Mouse (Mus musculus) intestine, embryonic 15.5 days (tissue): ENCODE results near the gene Csgalnact2. TPM values are rescaled to one million over a fixed set of nuclear protein-coding genes. Genes with fewer than 3 reads are reported as not detected.
A peak's percentile ranks its signal among the peaks of the same experiment; 100 is the strongest.

Experiments used
- ATAC-seq: fragments of 200-750 bp; cut with Nextera tagmentation; 2 replicates; pipeline ENCODE4 v1.8.0; 2017; ENCODE audit warnings: moderate TSS enrichment, moderate library complexity
- H3K27ac ChIP-seq: fragments of 300-500 bp; sonication (generic); 2 replicates; pipeline ENCODE4 v1.5.1; 2015; ENCODE audit warnings: mild to moderate bottlenecking, inconsistent platforms
- H3K27me3 ChIP-seq: fragments of 300-500 bp; sonication (generic); replicated peaks from 2 replicates; pipeline ENCODE4 v1.6.1; 2015; ENCODE audit warnings: inconsistent platforms
- H3K36me3 ChIP-seq: fragments of 300-500 bp; sonication (generic); 2 replicates; pipeline ENCODE4 v1.6.1; 2015; ENCODE audit warnings: inconsistent platforms
- H3K4me1 ChIP-seq: fragments of 300-500 bp; sonication (generic); replicated peaks from 2 replicates; pipeline ENCODE4 v1.6.1; 2015; ENCODE audit warnings: inconsistent platforms
- H3K4me2 ChIP-seq: fragments of 300-500 bp; sonication (generic); replicated peaks from 2 replicates; pipeline ENCODE4 v1.6.1; 2015; ENCODE audit warnings: mild to moderate bottlenecking, inconsistent platforms
- H3K4me3 ChIP-seq: fragments of 300-500 bp; sonication (generic); replicated peaks from 2 replicates; pipeline ENCODE4 v1.5.1; 2015; ENCODE audit warnings: inconsistent platforms
- H3K9ac ChIP-seq: fragments of 300-500 bp; sonication (generic); 2 replicates; pipeline ENCODE4 v1.6.1; 2015; ENCODE audit warnings: inconsistent platforms
- H3K9me3 ChIP-seq: fragments of 300-500 bp; sonication (generic); 2 replicates; pipeline ENCODE4 v1.6.1; 2016; ENCODE audit warnings: inconsistent platforms
- WGBS: fragments of 180-500 bp; shearing (Covaris S2); methylation state at CpG from one replicate; pipeline ENCODE4 v1.1.7; 2015; 5-methylcytosine and 5-hydroxymethylcytosine counted together
- polyA plus RNA-seq: library from polyadenylated mRNA; unstranded; fragments of >200 nt; fragmentation: Nextera tagmentation; extraction: Ambion mirVana; gene quantifications from 2 replicates; pipeline ENCODE4 v1.2.1, GENCODE M21; 2015

Gene Csgalnact2
- polyA plus RNA-seq, 1 experiment from 2014 or later = 12.1 TPM

DNA sequence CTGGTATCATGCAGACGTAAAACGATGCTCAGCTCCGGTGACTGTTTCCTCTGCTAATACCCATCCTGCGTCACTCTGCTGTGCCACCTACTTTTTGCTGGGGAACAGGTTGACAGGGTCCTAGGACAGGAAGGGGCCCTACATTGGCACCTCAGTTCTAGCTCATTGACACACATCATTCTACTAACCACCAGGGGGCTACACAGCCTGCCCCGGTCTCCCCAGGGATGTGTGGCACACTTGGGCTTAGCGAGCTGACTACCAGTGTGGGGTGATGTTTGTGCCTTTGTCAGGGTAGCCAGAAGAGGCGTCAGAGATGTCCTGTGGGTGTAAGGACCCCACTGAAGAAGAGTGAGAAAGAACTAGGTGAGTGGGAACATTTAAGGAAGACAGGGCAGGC is 71.2 kb downstream of the Csgalnact2 start:
- no peaks in the 10 kb centered on the region for H3K36me3 ChIP-seq

GRCm38 (mm10) chr6:118066199-118067081 is 72.5 kb downstream of the Csgalnact2 start:
- peak overlapping the region; percentile 44 for H3K9ac ChIP-seq
- ATAC-seq = peak; percentile 89
- WGBS = under 1% methylated on average over 40 of the region's 40 CpGs

More for the DNA sequence above, 71.2 kb downstream of the Csgalnact2 start:
- H3K27ac ChIP-seq = no peak overlapping the region
- no peak for ATAC-seq
- H3K4me1 ChIP-seq = peaks cover 22% of the 10 kb centered on the region; the same call in 1 of the 2 replicates
- H3K4me3 ChIP-seq = no peak overlapping the region
- H3K9ac ChIP-seq = no peak overlapping the region
- peaks cover 20% of the 10 kb centered on the region for H3K27me3 ChIP-seq
- no peak overlapping the region for H3K4me2 ChIP-seq
- no peaks in the 10 kb centered on the region for H3K9me3 ChIP-seq
- WGBS = 70% methylated on average over 7 of the region's 7 CpGs

GRCm38 (mm10) chr6:118065837-118066198 is 73.1 kb downstream of the Csgalnact2 start:
- Histone ChIP-seq H3K4me2 (peak overlapping the region; percentile 98), H3K4me1 (peaks cover 22% of the 10 kb centered on the region; the same call in 1 of the 2 replicates), H3K36me3 (no peaks in the 10 kb centered on the region), H3K4me3 (peak overlapping the region; percentile 44), H3K9ac (peak overlapping the region; percentile 44; the same call in 1 of the 2 replicates), H3K9me3 (no peaks in the 10 kb centered on the region), H3K27ac (no peak overlapping the region), H3K27me3 (peaks cover 20% of the 10 kb centered on the region)
- under 1% methylated on average over 12 of the region's 12 CpGs for WGBS
- peak; percentile 18 for ATAC-seq

More at GRCm38 (mm10) chr6:118066199-118067081, 72.5 kb downstream of the Csgalnact2 start:
- peak overlapping the region; percentile 44 for H3K4me3 ChIP-seq
- H3K27ac ChIP-seq = no peak overlapping the region
- H3K36me3 ChIP-seq = no peaks in the 10 kb centered on the region
- no peaks in the 10 kb centered on the region for H3K9me3 ChIP-seq
- peaks cover 20% of the 10 kb centered on the region for H3K27me3 ChIP-seq
- H3K4me2 ChIP-seq = peak overlapping the region; percentile 98
- peaks cover 22% of the 10 kb centered on the region; the same call in 1 of the 2 replicates for H3K4me1 ChIP-seq

DNA sequence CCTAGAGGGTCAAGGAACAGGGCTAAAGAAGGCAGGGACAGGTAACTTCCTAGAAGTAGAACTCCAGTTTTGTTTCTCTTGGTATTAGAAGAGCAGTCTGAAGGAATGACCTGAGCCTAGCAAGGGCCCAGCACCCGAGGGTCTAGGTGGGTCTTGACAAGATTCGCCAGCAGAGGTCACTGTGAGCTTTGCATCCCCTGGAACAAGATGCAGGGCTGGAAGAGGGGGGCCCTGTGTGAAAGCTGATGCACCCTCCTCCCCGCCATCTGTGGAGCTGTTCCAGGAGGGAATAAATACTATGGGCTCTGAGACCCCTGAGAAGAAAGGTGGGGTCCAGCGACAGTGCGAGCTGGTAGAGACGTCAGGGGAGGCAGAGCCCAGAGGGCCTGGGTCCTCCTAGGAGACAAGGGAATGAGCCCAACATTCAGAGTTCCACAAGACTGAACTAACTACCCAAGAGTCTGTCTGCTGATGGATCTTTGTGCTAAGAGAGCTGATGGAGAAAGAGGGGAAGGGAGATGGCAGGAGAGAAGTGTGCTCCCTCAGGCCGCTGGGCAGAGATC is 73.9 kb downstream of the Csgalnact2 start:
- H3K36me3 ChIP-seq = no peaks in the 10 kb centered on the region
- H3K9ac ChIP-seq = no peak overlapping the region
- no peaks in the 10 kb centered on the region for H3K9me3 ChIP-seq
- H3K27ac ChIP-seq = no peak overlapping the region
- 11% methylated on average over 7 of the region's 7 CpGs for WGBS
- H3K4me1 ChIP-seq = peaks cover 19% of the 10 kb centered on the region; the same call in 1 of the 2 replicates
- H3K4me3 ChIP-seq = no peak overlapping the region
- no peak for ATAC-seq
- H3K4me2 ChIP-seq = peak overlapping the region; percentile 98
- H3K27me3 ChIP-seq = peaks cover 20% of the 10 kb centered on the region

DNA sequence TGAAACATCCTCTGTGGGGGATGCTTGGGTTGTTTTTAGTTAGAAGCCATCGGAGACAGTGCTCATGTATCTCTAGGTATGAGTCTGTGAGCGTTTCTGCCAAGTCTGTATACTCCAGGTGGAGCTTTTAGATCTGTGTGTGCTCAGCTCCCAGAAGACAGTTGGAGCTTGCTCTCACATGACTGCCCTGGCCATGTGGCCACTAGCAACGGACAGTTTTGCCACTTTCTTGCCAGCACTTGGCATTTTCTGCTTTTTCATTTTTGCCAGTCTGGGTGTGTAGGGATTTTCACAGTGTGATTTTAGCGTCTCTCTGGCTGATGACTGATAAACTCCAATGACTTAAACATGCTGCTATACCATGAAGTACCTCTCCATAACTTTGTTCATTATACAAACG is 75.7 kb downstream of the Csgalnact2 start:
- H3K27ac ChIP-seq = no peak overlapping the region

GRCm38 (mm10) chr6:118061266-118061665 is 77.7 kb downstream of the Csgalnact2 start:
- Histone ChIP-seq H3K27me3 (peaks cover 6% of the 10 kb centered on the region; the same call in 1 of the 2 replicates), H3K36me3 (no peaks in the 10 kb centered on the region), H3K4me1 (peaks cover 12% of the 10 kb centered on the region; the same call in 1 of the 2 replicates), H3K4me3 (no peak overlapping the region), H3K4me2 (no peak overlapping the region), H3K9ac (no peak overlapping the region), H3K9me3 (no peaks in the 10 kb centered on the region), H3K27ac (no peak overlapping the region)
- WGBS = 91% methylated on average over 4 of the region's 4 CpGs
- ATAC-seq = no peak

More for the DNA sequence above, 75.7 kb downstream of the Csgalnact2 start:
- no peaks in the 10 kb centered on the region for H3K36me3 ChIP-seq
- no peaks in the 10 kb centered on the region for H3K9me3 ChIP-seq
- peaks cover 19% of the 10 kb centered on the region for H3K27me3 ChIP-seq
- no peak overlapping the region for H3K9ac ChIP-seq
- no peak for ATAC-seq
- no peak overlapping the region for H3K4me3 ChIP-seq
- H3K4me1 ChIP-seq = peaks cover 19% of the 10 kb centered on the region; the same call in 1 of the 2 replicates
- 74% methylated on average over 5 of the region's 5 CpGs for whole genome bisulfite sequencing
- no peak overlapping the region for H3K4me2 ChIP-seq

Other genes starting within 250 kb of the Csgalnact2 start
- gene Hnrnpf, start 238.8 kb downstream of the Csgalnact2 start, polyA plus RNA-seq = 791 and 835 TPM in 2 replicates
- gene Fxyd4, start 201.4 kb downstream of the Csgalnact2 start, polyA plus RNA-seq = 1.8 and 3.2 TPM in 2 replicates
- gene Rasgef1a, start 127.7 kb downstream of the Csgalnact2 start, polyA plus RNA-seq = 0.13 and 0.33 TPM in 2 replicates
- 14.7 and 16.7 TPM in 2 replicates for gene Ret, start 58.6 kb upstream of the Csgalnact2 start, polyA plus RNA-seq